Mouse (Mus musculus): ENCODE measurements around the gene Oxsm.

Gene Oxsm

DNA sequence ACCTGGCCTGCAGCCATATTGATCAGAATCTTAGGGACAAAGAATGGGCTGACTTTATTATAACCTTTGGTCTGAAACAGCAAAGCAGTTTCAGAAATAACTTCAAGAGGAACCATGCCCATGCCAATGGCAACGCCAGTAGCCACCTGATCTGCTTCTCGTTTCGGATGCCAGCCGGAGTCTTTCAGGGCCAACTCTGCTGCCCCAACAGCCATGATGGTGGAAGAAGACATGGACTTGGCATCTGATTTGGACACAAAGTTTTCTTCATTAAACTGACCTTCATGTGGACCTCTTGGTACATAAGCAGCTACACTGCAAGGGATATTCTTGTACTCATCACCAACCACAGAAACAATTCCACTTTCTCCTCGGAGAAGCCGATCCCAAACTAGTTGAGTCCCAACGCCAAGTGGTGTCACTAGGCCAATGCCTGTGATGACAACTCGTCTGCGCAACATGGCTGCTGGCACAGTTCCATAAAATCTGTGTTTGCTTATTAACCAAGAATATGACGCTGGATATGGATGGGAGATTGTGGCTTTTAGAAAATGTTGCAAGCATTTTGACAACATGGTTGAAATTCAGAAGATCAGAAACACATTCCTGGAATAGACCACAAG is 7.3 kb downstream of the Oxsm start:
- no peak for DNase-seq (ENCODE audit: low spot score)

DNA sequence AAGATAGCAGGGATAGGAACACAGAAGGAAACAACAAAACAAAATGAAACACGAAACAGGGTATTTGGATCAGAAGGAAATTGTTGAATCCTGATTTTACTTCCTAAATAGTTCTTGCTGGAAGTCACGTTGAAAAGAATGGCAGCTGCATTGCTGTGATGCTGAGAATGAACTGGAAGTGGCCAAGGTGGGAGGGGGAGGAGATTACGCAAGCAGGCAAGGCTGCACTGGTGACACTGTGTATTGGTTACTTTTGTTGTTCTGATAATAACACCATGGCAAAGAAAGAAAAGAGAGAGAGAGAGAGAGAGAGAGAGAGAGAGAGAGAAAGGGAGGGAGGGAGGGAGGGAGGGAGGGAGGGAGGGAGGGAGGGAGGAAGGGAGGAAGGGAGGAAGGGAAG is 13.1 kb downstream of the Oxsm start:
- no peak for DNase-seq (ENCODE audit: low spot score)

DNA sequence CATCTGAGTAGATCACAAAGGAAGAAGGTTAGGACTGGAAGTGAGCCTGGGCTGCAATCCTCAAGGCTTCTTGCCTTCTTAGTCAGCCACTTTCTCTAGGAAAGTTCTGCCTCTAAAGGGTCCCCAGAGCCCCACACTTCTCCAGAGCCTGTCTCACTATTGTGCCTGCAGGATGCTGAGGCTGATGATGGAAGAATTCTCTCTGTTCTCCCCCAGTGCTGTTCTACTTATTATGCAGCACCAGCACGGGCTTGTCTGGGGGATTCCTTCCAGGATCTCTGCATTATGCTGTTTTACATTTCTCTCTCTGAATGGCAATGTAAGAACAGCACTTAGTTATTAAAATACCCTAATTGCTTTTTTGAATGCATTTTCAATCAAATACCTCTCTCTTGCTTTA is 16.1 kb downstream of the Oxsm start:
- DNase-seq (ENCODE audit: low spot score): no peak

DNA sequence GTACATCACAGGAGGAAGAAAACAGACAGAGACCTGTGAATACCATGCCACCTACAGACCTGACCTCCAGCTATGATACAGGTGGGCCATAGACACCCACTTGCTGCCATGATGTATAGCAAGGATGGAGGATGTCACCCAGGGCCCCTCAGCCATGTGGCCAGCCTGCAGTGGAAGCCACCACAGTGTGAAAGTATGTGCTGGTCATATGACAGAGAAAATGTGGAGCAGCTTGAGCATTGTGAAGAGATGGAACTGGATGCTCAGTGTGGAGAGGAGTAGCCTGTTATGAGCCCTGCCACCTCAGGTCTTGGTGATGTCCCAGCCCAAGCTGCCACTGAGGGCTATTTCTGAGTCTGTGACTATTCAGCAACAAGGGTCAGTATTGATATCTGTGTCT is 19.0 kb downstream of the Oxsm start:
- DNase-seq (ENCODE audit: low spot score): no peak

DNA sequence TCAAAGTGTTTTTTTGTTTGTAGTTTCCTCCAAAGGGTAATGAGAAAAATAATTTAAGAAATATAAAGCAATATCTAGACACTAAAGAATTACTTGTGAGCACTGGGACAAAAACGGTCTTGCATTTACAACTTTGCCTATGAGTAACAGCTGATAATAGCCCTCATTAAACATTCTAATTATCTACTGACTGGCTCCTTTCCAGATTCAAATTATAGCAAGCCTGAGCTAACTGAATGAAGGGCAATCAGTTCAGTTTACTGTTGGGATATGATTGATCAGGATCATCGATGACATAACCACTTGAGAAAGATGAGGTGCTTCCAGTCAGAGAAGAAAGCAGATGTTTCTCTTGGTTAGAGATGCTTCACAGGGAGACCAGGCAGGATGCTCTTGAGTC is 20.2 kb downstream of the Oxsm start:
- no peak for DNase-seq (ENCODE audit: low spot score)

DNA sequence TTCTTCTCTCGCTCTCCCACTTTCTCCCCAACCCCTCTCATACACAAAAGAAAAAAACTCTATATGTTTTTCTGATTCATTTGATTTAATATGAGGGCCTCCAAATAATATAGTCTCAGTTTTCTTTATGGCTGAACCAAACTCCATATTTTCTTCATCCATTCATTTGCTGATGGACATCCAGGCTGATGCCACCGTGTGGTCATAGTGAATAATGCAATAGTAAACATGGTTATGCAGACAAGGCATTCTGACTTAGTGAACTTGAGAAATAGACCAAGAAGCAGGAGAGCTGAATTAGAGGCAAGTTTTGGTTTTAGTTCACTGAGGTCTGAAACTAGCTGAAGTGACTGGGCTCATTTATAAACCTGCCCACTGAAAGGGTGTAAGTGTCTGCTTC is 30.6 kb downstream of the Oxsm start:
- peak; percentile 78 for DNase-seq (ENCODE audit: low spot score)

DNA sequence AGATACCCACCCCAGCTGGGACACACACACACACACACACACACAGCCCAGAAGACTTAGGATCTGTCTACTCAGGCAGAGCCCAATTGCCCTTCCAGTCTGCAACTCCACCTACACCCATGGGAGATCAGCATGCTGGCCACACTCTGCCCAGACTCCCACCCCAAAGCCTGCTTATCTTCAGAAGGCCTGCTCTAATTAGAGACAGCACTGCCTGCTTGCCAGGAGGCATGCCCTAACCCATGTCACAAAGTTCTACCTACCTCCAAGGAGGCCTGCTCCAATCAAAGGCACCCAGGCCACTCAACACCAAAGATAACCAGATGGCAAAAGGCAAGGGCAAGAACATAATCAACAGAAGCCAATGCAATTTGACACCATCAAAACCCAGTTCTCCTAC is 41.9 kb downstream of the Oxsm start:
- no peak for DNase-seq (ENCODE audit: low spot score)

DNA sequence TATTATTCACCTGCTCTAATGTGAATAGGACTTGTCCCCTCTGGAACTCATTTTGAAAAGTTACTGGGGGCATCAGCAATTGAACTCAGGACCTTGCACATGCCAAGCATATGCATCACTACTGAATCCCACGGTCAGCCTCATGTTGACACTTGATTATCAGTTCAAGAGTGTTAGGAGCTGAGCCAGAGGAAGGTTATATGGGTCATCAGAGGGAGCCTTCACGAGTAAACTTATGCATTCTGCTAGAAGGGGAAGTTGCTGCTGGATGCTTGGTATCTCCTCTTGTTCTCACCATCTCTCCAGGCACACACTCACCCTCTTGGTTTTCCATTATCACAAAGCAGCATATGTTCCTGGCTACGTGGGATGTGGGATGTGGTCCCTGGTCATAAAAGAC is 47.9 kb downstream of the Oxsm start:
- no peak for DNase-seq (ENCODE audit: low spot score)

DNA sequence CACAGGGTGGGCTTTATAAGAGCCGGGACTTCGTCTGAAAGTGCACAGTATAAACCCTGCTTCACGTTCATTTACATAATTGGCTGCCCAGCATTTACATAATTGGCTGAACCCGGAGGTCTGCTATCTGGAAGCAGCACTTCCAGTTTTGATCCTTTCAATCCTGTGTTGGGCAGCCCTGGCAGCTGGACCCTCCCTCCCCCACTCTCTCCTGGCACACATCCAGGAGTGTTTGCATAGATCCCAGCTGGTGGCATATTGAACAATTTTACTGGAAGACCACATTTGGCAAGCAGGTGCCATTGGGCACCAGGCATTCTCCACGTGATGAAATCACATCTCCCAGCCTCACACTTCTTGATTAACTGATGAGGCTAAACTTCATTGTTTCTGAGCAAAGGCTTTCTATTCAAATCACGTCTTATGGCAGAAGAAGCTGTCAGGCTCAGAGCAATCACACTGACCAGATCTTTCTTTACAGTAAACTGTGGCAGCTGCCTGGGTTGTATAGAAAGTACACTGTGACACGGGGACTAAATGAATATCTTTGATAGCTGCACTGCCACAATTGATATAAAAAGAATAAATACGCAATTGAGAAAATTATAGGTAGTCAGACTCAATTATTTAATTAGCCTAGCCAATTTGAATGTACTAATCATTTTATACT is 48.5 kb downstream of the Oxsm start:
- no peak for DNase-seq (ENCODE audit: low spot score)

DNA sequence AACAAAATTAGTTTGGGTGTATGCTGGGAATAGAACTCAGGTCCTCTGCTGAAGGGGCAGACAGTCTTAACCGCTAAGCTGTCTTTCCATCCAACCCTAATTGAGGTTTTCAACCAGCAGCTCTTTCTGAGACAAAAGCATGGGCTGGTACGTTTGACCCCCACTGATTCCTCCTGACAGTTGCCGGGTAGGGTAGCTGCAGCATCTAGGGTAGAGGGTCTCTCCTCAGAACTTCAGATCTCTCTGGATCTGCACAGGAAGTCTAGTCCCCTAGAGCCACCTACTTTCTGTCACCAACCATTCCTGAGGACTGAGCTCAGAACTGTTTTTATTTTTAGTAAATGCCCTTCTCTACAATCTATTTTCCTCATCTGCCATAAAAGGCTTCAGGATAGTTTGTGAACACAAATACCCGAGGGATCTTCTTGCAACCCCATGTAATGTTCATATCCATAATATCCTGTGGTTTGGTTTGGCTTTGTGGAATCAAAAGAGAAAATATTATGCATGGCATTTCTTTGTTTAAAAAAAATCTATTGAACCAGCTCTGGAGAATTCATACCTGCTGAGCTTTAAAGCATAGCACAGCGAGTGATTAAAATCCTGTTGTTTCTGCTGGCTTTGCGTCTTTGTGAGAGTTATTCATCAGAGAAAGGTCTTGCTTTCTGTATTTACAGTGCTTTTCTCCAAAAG is 49.2 kb downstream of the Oxsm start:
- no peak for DNase-seq (ENCODE audit: low spot score)

DNA sequence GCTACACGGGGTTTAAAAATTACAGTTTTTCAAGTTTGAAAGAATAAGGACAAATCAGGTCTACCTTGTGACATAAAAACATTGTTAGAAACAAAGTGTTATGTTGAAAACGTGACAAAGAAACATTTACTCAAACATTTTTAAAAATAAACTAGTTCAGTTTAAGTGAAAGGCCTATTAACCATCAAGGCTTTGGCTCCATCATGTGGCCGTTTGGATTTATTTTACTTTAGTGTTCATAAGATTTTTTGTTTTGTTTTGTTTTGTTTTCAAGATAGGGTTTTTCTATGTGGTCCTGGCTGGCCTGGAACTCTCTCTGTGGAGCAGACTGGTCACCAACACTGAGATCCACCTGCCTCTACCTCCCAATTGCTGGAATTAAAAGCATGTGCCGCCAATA is 53.1 kb downstream of the Oxsm start:
- peak; percentile 14 for DNase-seq (ENCODE audit: low spot score)

DNA sequence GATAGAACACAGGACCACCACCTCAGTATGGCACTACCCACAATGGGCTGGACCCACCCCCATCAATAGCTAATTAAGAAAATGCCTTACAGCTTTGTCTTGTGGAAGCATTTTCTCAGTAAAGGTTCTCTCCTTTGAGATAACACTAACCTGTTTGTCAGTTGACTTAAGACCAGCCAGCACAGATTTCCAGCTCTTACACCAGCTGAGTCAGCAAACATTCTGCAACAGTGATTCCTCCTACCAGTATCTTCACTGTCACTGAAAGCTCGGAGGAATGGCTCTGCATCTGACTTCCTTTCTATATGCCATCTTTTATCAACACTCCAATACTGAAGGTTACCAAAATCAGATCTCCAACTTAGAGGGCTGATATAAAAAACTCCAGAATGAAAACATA is 54.1 kb downstream of the Oxsm start:
- DNase-seq (ENCODE audit: low spot score): no peak

DNA sequence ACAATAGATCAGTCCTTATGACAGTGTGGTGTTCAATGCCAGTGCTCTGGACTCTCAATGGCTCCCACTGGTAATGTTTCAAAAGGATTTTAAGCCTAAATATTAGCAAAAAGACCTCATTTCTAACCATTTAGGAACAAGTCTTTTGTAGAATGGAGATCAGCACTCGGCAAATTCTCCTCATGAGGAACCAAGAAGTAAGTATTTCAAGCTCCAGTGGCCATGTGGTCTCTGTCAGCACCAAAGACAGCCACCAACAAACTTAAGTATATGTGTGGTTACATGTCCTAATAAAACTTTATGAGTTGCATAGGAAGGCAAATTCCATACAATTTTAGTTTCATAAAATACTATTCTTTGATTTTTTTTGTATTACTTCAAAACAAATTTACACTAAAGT is 55.5 kb downstream of the Oxsm start:
- DNase-seq (ENCODE audit: low spot score): no peak

DNA sequence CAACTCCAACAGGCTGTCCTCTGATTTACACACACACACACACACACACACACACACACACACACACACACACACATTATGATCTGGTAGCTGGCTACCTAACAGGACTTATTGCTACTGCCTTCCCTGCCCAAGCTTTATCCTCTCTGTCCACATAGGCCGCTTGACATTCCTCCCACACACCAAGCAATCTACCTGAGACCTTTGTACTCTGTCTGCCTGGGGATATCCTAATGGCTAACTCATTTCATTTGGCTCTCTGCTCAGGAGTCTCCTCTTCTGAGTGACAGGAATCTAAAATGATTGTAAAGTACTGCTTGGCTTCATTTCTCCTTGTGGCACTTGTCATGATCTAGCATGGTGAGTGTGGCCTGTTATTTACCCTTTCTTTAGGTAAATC is 60.5 kb downstream of the Oxsm start:
- DNase-seq (ENCODE audit: low spot score): no peak
